Mouse (Mus musculus) G1E (cell line): ENCODE data around the gene Trak1. TPM values are rescaled to one million over a fixed set of nuclear protein-coding genes. Genes with fewer than 3 reads are reported as not detected.

Source experiments
- ATAC-seq: 2 replicates; pipeline ENCODE4 v1.8.0; 2016; ENCODE audit warnings: mild to moderate bottlenecking; ENCODE audit not compliant: insufficient number of reproducible peaks, poor library complexity, low FRiP score, severe bottlenecking; ENCODE audit errors: extremely low read depth
- DNase-seq: peaks from one replicate; pipeline ENCODE4 v3.0.0; 2012; ENCODE audit warnings: low spot score
- H3K27me3 ChIP-seq: 2 replicates; pipeline ENCODE4 v1.6.1; 2012; ENCODE audit warnings: mild to moderate bottlenecking, low read length, inconsistent platforms; ENCODE audit not compliant: insufficient read depth
- H3K36me3 ChIP-seq: replicated peaks from 2 replicates; pipeline ENCODE3; 2012; ENCODE audit warnings: mild to moderate bottlenecking, inconsistent platforms
- H3K4me1 ChIP-seq: 2 replicates; pipeline ENCODE4 v1.6.1; 2012; ENCODE audit warnings: low read depth, low read length, inconsistent platforms, mixed read lengths; ENCODE audit not compliant: insufficient read depth
- H3K4me3 ChIP-seq: 2 replicates; pipeline ENCODE4 v1.5.1; 2012; ENCODE audit warnings: low read depth, mild to moderate bottlenecking, inconsistent platforms, low read length, moderate library complexity, mixed read lengths
- H3K9me3 ChIP-seq: replicated peaks from 2 replicates; pipeline ENCODE4 v1.6.1; 2012; ENCODE audit warnings: inconsistent platforms
- CTCF ChIP-seq: IDR thresholded peaks from 2 replicates; pipeline ENCODE4 v1.5.1; 2012; ENCODE audit warnings: low read depth, low read length, inconsistent platforms, mixed read lengths
- GATA1 ChIP-seq: IDR thresholded peaks from 2 replicates; pipeline ENCODE4 v1.6.1; 2012; ENCODE audit warnings: borderline replicate concordance, low read length, inconsistent platforms, mixed read lengths
- GATA2 ChIP-seq: IDR thresholded peaks from 2 replicates; pipeline ENCODE4 v1.6.1; 2012; ENCODE audit warnings: low read depth, low read length, inconsistent platforms, borderline replicate concordance
- POLR2AphosphoS5 ChIP-seq: IDR thresholded peaks from 2 replicates; pipeline ENCODE4 v1.6.1; 2012; ENCODE audit warnings: low read depth, low read length, inconsistent platforms; ENCODE audit not compliant: insufficient replicate concordance
- TAL1 ChIP-seq: conservative IDR thresholded peaks from 2 replicates; pipeline ENCODE4 v1.6.1; 2012; ENCODE audit warnings: low read depth, low read length, inconsistent platforms, mixed read lengths
- polyA plus RNA-seq: library from polyadenylated mRNA; stranded (reverse); fragments of >175 nt; gene quantifications from 2 replicates; pipeline ENCODE4 v1.2.3, GENCODE M21; 2012
- total RNA-seq, 2 experiments: library from RNA; stranded (forward) in 1 of 2; stranded (reverse) in 1 of 2; fragments of 200-1000 nt in 1 of 2; fragments of >200 nt in 1 of 2; fragmentation: Nextera tagmentation in 1 of 2; gene quantifications; 2 replicates each; pipeline ENCODE4 v1.2.3; 2014 to 2017

Gene Trak1
- total and polyA plus RNA-seq, 3 experiments, result 13.6 to 35.7 (median 21.3) TPM

DNA sequence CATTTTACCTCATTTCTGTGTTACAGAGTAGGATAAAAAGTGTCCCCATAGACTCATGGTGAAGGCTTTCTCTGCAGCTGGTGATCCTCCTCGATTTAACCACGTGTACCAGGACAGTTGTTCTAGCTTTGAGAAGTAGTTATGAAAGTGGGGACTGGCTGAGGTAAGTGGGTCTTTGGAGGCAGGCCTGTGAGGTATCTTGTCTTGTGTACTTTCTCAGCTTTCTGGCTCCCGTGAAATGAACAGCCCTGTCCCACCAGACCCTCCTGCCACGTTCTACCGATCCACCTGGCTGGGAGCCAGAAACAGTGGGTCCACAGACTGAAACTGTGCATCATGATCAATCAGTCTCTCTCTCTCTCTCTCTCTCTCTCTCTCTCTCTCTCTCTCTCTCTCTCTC is 18.1 kb upstream of the Trak1 start:
- Histone ChIP-seq H3K9me3 (peaks cover 10% of the 10 kb centered on the region), H3K4me1 (peaks cover 28% of the 10 kb centered on the region), H3K27me3 (peaks cover 20% of the 10 kb centered on the region), H3K36me3 (no peaks in the 10 kb centered on the region), H3K4me3 (no peak overlapping the region)
- no peak for ATAC-seq
- TF ChIP-seq CTCF (no peak), TAL1 (no peak), GATA1 (no peak), POLR2AphosphoS5 (no peak), GATA2 (no peak)
- no peak for DNase-seq

DNA sequence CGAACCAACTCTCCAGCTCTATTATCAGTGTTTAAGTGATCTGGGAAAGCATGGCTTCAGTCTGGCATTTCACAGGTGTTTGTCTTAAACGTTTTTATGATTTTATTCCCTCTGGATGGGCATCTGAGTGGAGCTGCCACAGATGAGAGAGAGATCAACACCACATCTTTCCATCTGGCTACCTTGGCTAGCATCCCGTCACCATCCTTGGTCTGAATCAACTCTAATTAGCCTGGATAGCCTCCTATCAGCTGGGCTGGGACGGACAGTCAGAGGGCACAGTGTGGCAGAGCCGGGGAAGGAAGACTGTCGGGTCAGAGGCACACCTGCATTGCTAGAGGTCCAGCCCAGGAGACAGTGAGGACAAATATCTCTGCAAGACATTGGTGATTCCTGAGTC is 15.4 kb upstream of the Trak1 start:
- Histone ChIP-seq H3K36me3 (no peaks in the 10 kb centered on the region), H3K9me3 (peaks cover 10% of the 10 kb centered on the region), H3K4me3 (no peak overlapping the region), H3K4me1 (peaks cover 28% of the 10 kb centered on the region), H3K27me3 (peaks cover 15% of the 10 kb centered on the region)
- DNase-seq (no peak), ATAC-seq (no peak)
- TF ChIP-seq GATA1 (no peak), GATA2 (no peak), CTCF (no peak), TAL1 (no peak), POLR2AphosphoS5 (no peak)

DNA sequence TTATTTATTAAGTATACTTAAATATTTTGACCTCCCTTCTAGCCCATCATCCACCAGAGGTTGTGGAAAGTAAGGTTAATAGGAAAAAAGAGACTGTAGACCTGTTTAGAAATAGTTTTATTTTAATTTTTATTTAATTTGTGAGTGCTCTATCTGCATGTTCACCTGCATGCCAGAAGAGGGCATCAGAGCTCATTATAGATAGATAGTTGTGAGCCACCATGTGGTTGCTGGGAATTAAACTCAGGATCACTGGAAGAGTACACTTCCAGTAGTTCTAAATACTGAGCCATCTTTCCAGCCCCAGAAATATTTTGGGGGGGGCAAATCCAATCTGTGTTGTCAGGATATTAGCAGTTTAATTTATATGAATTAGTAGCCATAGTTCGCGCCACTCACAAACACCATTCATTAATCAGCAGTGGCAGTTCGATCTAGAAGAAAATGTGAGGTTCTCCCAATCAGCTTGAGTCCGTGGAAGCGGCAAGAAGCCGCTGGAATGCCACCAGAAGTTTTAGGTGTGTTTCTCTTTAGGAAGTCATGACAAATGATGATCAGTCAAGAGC is 13.6 kb upstream of the Trak1 start:
- ATAC-seq, result no peak
- DNase-seq, result no peak
- TF ChIP-seq POLR2AphosphoS5, result no peak
- TF ChIP-seq TAL1, result no peak
- no peak for TF ChIP-seq CTCF
- no peak for TF ChIP-seq GATA2
- TF ChIP-seq GATA1, result no peak

DNA sequence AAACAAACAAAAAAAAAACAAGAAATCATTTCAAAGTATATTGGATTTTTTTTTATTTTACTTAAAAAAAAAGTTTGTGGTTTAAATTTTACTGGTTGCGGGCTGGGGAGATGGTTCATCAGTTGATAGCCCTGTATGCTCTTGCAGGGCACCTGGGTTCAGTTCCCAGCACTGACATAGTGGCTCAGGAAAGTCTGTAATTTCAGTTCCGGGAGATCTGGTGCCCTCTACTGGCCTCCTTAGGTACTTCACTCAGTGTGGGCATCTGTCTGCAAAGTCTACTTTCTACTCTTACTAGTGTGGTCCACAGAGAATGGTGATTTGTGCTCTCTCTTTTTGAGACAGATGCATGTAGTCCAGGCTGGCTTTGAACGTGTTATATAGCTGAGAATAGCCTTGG is 12.9 kb upstream of the Trak1 start:
- Histone ChIP-seq H3K4me1 (peaks cover 10% of the 10 kb centered on the region), H3K27me3 (peaks cover 26% of the 10 kb centered on the region), H3K9me3 (peaks cover 14% of the 10 kb centered on the region), H3K36me3 (no peaks in the 10 kb centered on the region), H3K4me3 (no peak overlapping the region)
- TF ChIP-seq GATA2 (no peak), CTCF (peak; percentile 40)
- no peak for DNase-seq
- no peak for ATAC-seq

More for the DNA sequence above, 13.6 kb upstream of the Trak1 start:
- H3K36me3 ChIP-seq, result no peaks in the 10 kb centered on the region
- H3K9me3 ChIP-seq, result peaks cover 10% of the 10 kb centered on the region
- peaks cover 10% of the 10 kb centered on the region for H3K4me1 ChIP-seq
- peaks cover 21% of the 10 kb centered on the region for H3K27me3 ChIP-seq
- no peak overlapping the region for H3K4me3 ChIP-seq

DNA sequence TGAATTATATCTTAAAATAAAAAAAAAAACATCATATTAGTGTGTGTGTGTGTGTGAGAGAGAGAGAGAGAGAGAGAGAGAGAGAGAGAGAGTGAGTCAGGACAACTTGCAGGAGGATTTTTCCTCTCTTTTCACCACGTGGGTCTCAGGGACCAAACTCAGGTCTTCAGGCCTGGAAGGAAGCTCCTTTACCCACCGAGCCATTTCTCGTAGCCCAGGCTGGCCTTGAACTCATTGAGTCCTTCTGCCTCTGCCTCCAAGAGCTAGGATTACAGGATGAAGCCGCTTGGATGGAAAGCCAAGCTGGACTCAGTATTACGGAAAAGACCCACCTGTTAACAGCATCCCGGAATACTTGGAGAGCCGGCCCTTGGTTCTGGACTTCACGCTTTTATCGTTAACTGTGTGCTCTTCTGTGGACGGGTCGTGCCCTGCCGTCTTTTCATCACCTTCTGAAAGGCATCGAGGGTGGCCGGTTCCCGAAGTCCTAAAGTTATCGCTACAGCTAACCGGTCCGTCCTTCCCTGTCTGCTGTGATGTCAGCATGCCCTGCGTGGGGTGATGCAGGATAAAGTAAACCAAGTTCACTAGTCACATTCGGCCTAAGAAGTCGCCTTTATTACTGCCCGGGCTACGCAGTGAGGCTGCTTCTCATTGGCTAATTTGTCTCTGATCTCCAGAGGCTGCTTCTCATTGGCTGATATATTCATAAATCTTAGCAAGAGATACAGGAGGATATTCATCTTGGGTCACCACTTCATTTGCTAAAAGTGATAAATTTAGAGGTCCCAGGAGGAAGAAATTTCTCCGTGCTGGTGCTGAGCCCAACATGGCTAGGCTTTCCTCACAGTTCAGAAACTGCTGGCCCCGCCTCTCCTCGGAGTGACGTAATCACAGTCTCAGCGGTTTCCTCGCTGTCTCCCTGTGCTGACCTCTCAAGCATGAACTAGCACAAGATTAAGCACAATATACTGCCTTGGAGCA is 11.7 kb upstream of the Trak1 start:
- H3K27me3 ChIP-seq, result peaks cover 28% of the 10 kb centered on the region
- peaks cover 10% of the 10 kb centered on the region for H3K4me1 ChIP-seq
- TF ChIP-seq GATA1, result no peak
- no peak overlapping the region for H3K4me3 ChIP-seq
- no peaks in the 10 kb centered on the region for H3K36me3 ChIP-seq
- H3K9me3 ChIP-seq, result peaks cover 20% of the 10 kb centered on the region
- no peak for ATAC-seq
- DNase-seq, result no peak

DNA sequence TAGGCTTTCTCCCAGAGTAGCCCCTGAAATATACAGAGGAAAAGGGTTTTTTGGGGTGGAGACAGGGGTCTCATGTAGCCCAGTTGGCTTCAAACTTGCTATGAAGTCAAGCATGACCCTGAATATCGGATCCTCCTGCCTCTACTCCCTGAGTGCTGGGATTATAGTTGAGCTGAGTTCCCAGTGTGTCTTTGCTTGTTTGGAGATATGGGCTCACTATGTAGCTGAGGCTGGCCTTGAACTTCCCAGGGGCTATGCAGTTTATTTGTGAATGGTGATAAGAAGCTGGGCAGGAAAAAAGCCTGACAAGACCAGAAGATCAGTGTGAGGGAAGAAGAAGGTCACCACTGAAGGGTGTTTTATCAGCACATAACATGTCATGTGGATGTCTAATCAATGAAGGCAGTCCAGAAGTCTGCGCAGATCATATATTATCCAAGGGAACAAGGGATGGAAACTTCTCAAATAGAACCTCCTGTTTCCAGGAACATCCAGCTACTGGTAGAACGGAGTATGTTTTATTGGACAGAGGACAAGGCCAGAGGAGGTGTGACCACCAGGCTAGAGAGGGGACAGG is 10.9 kb upstream of the Trak1 start:
- Histone ChIP-seq H3K4me1 (peaks cover 10% of the 10 kb centered on the region), H3K9me3 (peaks cover 20% of the 10 kb centered on the region), H3K4me3 (no peak overlapping the region), H3K27me3 (peaks cover 22% of the 10 kb centered on the region), H3K36me3 (no peaks in the 10 kb centered on the region)
- DNase-seq (no peak), ATAC-seq (peak; percentile 40)
- TF ChIP-seq GATA1 (no peak), CTCF (no peak), GATA2 (no peak), POLR2AphosphoS5 (no peak), TAL1 (no peak)
